Mouse (Mus musculus) lung, postnatal 0 days (tissue): Measurements from ENCODE around the gene Mapkapk2. TPM values are rescaled to one million over a fixed set of nuclear protein-coding genes. Genes with fewer than 3 reads are reported as not detected.
A peak's percentile ranks its signal among the peaks of the same experiment; 100 is the strongest.

ENCODE experiments used
- ATAC-seq: fragments of 200-750 bp; cut with Nextera tagmentation; 2 replicates; pipeline ENCODE4 v1.8.0; 2017; ENCODE audit warnings: moderate library complexity
- DNase-seq: peaks from one replicate; pipeline ENCODE4 v3.0.0-alpha.2; 2016; ENCODE audit warnings: low spot score
- H3K27ac ChIP-seq: fragments of 300-500 bp; sonication (generic); 2 replicates; pipeline ENCODE4 v1.5.1; 2014; ENCODE audit warnings: antibody characterized with exemption, mild to moderate bottlenecking, low read length, mixed read lengths
- H3K27me3 ChIP-seq: fragments of 300-500 bp; sonication (generic); replicated peaks from 2 replicates; pipeline ENCODE4 v1.6.1; 2014; ENCODE audit warnings: low read length, mixed read lengths; ENCODE audit not compliant: insufficient read depth
- H3K36me3 ChIP-seq: fragments of 300-500 bp; sonication (generic); 2 replicates; pipeline ENCODE4 v1.6.1; 2014; ENCODE audit warnings: low read length, mixed read lengths; ENCODE audit not compliant: insufficient read depth
- H3K4me1 ChIP-seq: fragments of 300-500 bp; sonication (generic); 2 replicates; pipeline ENCODE4 v1.6.1; 2014; ENCODE audit warnings: antibody characterized with exemption, low read depth, low read length, mixed read lengths; ENCODE audit not compliant: insufficient read depth
- H3K4me2 ChIP-seq: fragments of 300-500 bp; sonication (generic); replicated peaks from 2 replicates; pipeline ENCODE4 v1.6.1; 2014; ENCODE audit warnings: low read depth, mild to moderate bottlenecking, low read length, moderate library complexity, mixed read lengths
- H3K4me3 ChIP-seq: fragments of 300-500 bp; sonication (generic); 2 replicates; pipeline ENCODE4 v1.5.1; 2014; ENCODE audit warnings: low read depth, low read length
- H3K9ac ChIP-seq: fragments of 300-500 bp; sonication (generic); replicated peaks from 2 replicates; pipeline ENCODE4 v1.6.1; 2014; ENCODE audit warnings: low read depth, mild to moderate bottlenecking
- H3K9me3 ChIP-seq: fragments of 300-500 bp; sonication (generic); 2 replicates; pipeline ENCODE4 v1.6.1; 2016; ENCODE audit warnings: low read length, mixed read lengths
- CTCF ChIP-seq: IDR thresholded peaks from 2 replicates; pipeline ENCODE4 v1.5.1; 2016; ENCODE audit warnings: antibody characterized with exemption, mild to moderate bottlenecking
- EP300 ChIP-seq: IDR thresholded peaks from 2 replicates; pipeline ENCODE4 v1.6.1; 2016; ENCODE audit warnings: antibody characterized with exemption, mild to moderate bottlenecking, control low read depth
- WGBS: fragments of 180-500 bp; shearing (Covaris S2); extraction: QIAGEN DNeasy Blood & Tissue Kit; methylation state at CpG from one replicate; pipeline ENCODE4 v1.1.7; 2014; 5-methylcytosine and 5-hydroxymethylcytosine counted together
- polyA plus RNA-seq: library from polyadenylated mRNA; unstranded; fragments of >200 nt; fragmentation: Nextera tagmentation; extraction: Ambion mirVana; gene quantifications from 2 replicates; pipeline ENCODE4 v1.2.1, GENCODE M21; 2015

Mapkapk2 gene
- polyA plus RNA-seq, 1 experiment from 2014 or later = 65.0 TPM

GRCm38 (mm10) chr1:131050011-131050410, 47.6 kb downstream of the Mapkapk2 start:
- no peaks in the 10 kb centered on the region for H3K4me1 ChIP-seq
- no peaks in the 10 kb centered on the region for H3K27me3 ChIP-seq
- no peaks in the 10 kb centered on the region for H3K9me3 ChIP-seq
- DNase-seq (no peak), ATAC-seq (no peak)
- no peak overlapping the region for H3K9ac ChIP-seq
- H3K27ac ChIP-seq = no peak overlapping the region
- no peak for TF ChIP-seq EP300
- TF ChIP-seq CTCF = no peak
- no peak overlapping the region for H3K4me2 ChIP-seq
- H3K36me3 ChIP-seq = peaks cover 9% of the 10 kb centered on the region
- 88% methylated on average over 5 of the region's 5 CpGs for WGBS
- no peak overlapping the region for H3K4me3 ChIP-seq

- DNase-seq (no peak), ATAC-seq (no peak)
- peaks cover 3% of the 10 kb centered on the region for H3K36me3 ChIP-seq
- WGBS = 70% methylated on average over 5 of the region's 5 CpGs
- no peaks in the 10 kb centered on the region for H3K27me3 ChIP-seq
- TF ChIP-seq CTCF (no peak), EP300 (no peak)
- no peak overlapping the region for H3K4me2 ChIP-seq
- H3K9me3 ChIP-seq = no peaks in the 10 kb centered on the region
- H3K4me3 ChIP-seq = no peak overlapping the region
- no peaks in the 10 kb centered on the region for H3K4me1 ChIP-seq
- H3K27ac ChIP-seq = no peak overlapping the region
- no peak overlapping the region for H3K9ac ChIP-seq
Measured at GRCm38 (mm10) chr1:131049361-131049806, 48.2 kb downstream of the Mapkapk2 start.

DNA sequence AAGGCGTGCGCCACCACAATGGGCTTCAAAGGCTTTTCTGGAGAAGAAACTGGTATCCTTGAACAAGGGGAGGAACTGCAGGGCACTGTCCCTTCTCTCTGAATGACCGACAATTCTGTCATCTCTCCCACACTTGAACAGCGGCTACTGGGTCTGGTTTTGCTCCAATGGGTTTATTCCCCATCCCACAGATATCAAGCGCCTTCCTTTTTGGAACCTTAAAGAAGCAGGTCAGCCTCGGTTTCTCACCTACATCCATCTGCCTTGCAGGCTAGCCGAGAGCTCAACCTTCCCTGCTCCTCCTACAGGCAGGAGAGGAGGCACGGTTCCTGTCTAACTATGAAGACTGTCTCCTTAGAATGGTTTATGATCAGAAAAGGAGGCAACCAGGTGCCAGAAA, 48.7 kb downstream of the Mapkapk2 start:
- TF ChIP-seq EP300 (no peak), CTCF (no peak)
- Histone ChIP-seq H3K27me3 (no peaks in the 10 kb centered on the region), H3K4me1 (no peaks in the 10 kb centered on the region), H3K4me2 (no peak overlapping the region), H3K36me3 (no peaks in the 10 kb centered on the region), H3K9me3 (no peaks in the 10 kb centered on the region), H3K27ac (no peak overlapping the region), H3K4me3 (no peak overlapping the region), H3K9ac (no peak overlapping the region)
- no peak for DNase-seq
- no peak for ATAC-seq
- WGBS = 85% methylated on average over 8 of the region's 8 CpGs

DNA sequence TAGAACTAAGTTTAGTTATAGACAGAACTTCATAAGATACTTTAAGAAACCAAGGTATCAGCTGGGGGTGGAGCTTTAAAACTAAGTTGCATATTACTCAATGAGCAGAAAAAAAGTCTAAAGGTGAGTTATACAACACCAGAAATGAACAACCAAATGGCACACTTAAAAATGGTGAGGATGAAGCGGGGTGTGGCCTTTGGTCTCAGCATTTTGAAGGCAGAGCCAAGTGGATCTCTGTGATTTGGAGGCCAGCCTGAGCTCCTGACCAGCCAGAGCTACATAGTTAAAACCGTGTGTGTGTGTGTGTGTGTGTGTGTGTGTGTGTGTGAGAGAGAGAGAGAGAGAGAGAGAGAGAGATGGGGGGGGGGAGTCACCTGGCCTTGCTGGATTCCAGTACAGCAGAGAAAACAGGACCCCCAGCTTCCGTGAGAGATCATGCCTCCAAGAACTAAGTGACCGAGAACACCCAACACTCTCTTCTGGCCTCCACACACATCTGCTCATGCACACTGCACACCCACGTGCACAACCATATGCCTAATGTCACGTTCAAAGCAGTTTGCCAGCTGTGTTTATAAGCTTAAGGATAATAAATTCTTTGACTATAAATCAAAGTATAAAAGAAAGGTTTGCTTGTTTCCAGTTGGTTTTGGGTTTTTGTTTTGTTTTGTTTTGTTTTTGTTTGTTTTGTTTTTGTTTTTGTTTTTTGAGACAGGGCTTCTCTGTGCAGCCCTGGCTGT, 49.3 kb downstream of the Mapkapk2 start:
- Histone ChIP-seq H3K27me3 (no peaks in the 10 kb centered on the region), H3K9ac (no peak overlapping the region), H3K4me3 (no peak overlapping the region), H3K36me3 (no peaks in the 10 kb centered on the region), H3K4me2 (no peak overlapping the region), H3K27ac (no peak overlapping the region), H3K9me3 (no peaks in the 10 kb centered on the region), H3K4me1 (no peaks in the 10 kb centered on the region)
- DNase-seq (no peak), ATAC-seq (no peak)
- no peak for TF ChIP-seq EP300
- no peak for TF ChIP-seq CTCF
- WGBS = 55% methylated on average over 6 of the region's 6 CpGs

- no peak overlapping the region for H3K4me3 ChIP-seq
- H3K4me2 ChIP-seq = no peak overlapping the region
- DNase-seq (no peak), ATAC-seq (no peak)
- no peak overlapping the region for H3K9ac ChIP-seq
- H3K9me3 ChIP-seq = no peaks in the 10 kb centered on the region
- no peak overlapping the region for H3K27ac ChIP-seq
- no peaks in the 10 kb centered on the region for H3K4me1 ChIP-seq
- 79% methylated on average over 10 of the region's 10 CpGs for WGBS
- no peak for TF ChIP-seq CTCF
- TF ChIP-seq EP300 = no peak
- no peaks in the 10 kb centered on the region for H3K36me3 ChIP-seq
- H3K27me3 ChIP-seq = no peaks in the 10 kb centered on the region
Measured at GRCm38 (mm10) chr1:131046607-131047006, 51.0 kb downstream of the Mapkapk2 start.

- Histone ChIP-seq H3K27ac (no peak overlapping the region), H3K9me3 (no peaks in the 10 kb centered on the region), H3K27me3 (no peaks in the 10 kb centered on the region), H3K4me1 (no peaks in the 10 kb centered on the region), H3K4me2 (no peak overlapping the region), H3K9ac (no peak overlapping the region), H3K4me3 (no peak overlapping the region), H3K36me3 (no peaks in the 10 kb centered on the region)
- WGBS = 66% methylated on average over 2 of the region's 2 CpGs
- TF ChIP-seq CTCF = no peak
- no peak for TF ChIP-seq EP300
- DNase-seq (no peak), ATAC-seq (peak; percentile 19; the same call in 1 of the 2 replicates)
Measured at GRCm38 (mm10) chr1:131045723-131046355, 51.8 kb downstream of the Mapkapk2 start.
